Mouse (Mus musculus) adrenal gland, postnatal 10 days (tissue): ENCODE results near the gene Slc2a3. TPM values are rescaled to one million over a fixed set of nuclear protein-coding genes. Genes with fewer than 3 reads are reported as not detected.

Source experiments
- DNase-seq: peaks from one replicate; pipeline ENCODE4 v3.0.0; 2021; ENCODE audit warnings: mixed read lengths
- long read RNA-seq, 2 experiments: library from polyadenylated mRNA; stranded (forward); transcript quantifications; one replicate each; pipeline ENCODE4 v2.0.0; 2021
- total RNA-seq, 2 experiments: library from RNA; stranded (reverse); gene quantifications; 2 replicates each; pipeline ENCODE4 v1.2.3; 2021

Gene Slc2a3
- 10 to 100 TPM; 10.1 to 12.9 TPM for total RNA-seq
- long read RNA-seq, experiment 1, transcript Slc2a3-201 (10 exons, 3,959 nt), result major isoform, 13 of 18 reads
- long read RNA-seq, experiment 1, partial matches to known transcripts, result 4 of 18 reads
- long read RNA-seq, experiment 1, other reads (novel, unspliced or antisense), result 1 of 18 reads
- long read RNA-seq, experiment 2, transcript Slc2a3-201 (10 exons, 3,959 nt), result major isoform, 17 of 20 reads
- long read RNA-seq, experiment 2, partial matches to known transcripts, result 0 of 20 reads
- long read RNA-seq, experiment 2, other reads (novel, unspliced or antisense), result 3 of 20 reads

DNA sequence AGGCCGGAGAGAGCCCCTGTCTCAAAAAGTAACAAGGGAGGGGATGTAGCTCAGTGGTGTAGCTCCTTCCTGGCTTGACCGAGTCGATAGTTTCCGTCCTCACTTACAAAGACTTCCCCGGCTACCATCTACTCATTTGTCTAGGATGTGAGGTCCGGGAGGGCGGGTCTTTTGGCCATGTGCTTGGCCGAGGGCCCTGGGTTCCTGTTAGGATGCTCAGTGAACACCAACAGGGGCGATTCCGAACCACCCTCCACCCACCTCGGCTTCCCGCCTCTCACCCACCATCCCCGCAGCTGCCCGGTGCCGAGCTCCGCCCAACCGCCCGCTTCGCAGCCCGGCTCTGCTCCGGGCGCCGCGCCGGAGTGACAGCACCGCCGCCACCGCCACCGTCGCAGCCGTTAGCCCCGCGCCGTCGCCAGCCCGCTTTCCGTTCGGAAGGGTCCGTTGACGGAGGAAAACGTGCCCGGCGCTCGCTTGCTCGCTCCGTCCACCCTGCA, at the start of gene Slc2a3:
Gene Slc2a3, minus strand, starts transcription at position 340 of the 500 bp plus-strand sequence.
- DNase-seq, result peak; percentile 63

GRCm38 (mm10) chr6:122843759-122844158, 42.3 kb upstream of the Slc2a3 start:
- DNase-seq, result no peak

- DNase-seq, result no peak
These were observed 36.1 kb upstream of the Slc2a3 start for GRCm38 (mm10) chr6:122837539-122837938.

DNA sequence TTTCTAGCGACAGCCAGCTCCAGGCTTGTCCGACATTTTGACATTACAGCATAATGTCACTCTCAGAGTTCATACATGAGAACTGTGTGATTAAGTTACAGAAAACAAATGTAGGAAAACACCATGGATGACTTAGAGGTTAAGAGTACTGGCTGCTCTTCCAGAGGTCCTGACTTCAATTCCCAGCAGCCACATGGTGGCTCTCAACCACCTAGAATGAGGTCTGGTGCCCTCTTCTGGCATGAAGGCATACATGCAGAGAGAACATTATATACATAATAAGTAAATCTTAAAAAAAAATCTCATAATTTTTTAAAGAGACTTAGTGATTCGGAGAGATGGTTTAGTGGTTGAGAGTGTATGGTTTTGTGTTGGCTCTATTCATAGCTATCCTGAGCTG, 35.5 kb upstream of the Slc2a3 start:
- no peak for DNase-seq

- peak; percentile 66 for DNase-seq
These were observed 32.9 kb upstream of the Slc2a3 start for GRCm38 (mm10) chr6:122834365-122834764.

DNA sequence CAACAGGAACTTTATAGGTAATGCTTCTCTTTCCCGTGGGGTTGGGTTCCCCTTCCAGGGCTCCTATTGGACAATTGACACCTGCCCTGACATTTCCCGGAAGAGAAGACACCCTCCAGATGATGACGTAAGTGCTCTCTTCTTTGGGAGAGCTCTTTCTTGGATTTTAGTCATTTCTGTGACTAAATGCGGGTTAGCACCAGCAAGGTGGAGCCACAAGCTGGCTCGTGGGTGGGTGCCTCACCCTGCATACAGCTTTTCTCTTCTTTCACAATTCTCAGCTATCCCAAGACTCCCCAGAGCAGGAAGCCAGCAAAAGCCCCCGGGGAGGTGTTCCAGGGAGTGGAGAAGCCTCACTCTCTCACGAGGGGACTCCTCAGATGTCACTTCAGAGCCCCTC, 31.4 kb upstream of the Slc2a3 start:
- no peak for DNase-seq

DNA sequence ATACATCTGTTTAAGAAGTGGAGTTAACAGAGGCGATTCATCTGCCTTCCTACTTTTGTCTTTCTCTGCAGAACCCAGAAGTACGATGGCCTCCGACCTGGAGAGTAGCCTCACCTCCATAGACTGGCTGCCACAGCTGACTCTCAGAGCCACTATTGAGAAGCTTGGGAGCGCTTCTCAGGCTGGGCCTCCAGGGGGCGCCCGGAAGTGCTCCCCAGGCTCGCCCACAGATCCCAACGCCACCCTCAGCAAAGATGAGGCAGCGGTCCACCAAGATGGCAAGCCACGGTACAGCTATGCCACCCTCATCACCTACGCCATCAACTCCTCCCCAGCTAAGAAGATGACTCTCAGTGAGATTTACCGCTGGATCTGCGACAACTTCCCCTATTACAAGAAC, 26.6 kb upstream of the Slc2a3 start:
- peak; percentile 42 for DNase-seq

DNA sequence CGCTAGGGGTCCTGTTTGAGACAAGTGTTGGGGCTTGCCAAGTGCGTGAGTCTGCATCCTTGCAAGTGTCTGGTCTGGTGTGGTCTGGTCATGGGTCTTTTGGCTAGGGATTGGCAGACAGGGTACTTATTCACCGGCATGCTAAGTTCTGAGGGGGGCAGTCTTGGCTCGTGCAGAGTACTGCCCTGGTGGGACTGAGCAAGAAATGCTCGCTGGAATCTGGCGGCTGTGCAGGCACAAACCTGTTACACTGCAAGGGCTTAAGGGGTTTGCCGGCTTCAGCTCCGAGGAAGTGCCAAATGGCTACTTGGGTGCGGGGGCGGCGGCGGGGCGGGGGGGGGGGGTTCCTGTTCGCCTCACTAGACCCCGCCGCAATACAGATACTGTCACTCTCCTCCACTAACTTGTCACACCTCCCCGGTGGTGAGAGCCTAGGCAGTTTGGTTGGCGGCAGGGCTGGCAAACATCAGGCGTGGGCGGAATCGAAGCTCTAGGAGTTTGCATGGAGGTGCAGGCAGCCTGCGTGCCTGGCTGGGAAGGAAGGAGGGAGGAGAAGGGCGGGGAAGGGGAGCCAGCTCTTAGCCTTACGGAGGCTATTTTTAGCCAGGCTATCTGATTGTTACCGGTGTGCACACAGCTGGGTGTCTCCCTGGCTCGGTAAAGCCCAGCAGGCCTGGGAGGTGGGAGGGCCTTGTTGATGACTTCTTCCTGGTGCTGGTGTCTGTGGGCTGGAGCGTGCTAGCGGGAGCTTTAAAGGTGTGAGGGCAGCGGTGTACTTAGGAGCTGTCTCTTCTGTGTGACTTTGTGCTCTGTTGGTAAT, 24.7 kb upstream of the Slc2a3 start:
- DNase-seq, result peak; percentile 78

GRCm38 (mm10) chr6:122825166-122825565, 23.7 kb upstream of the Slc2a3 start:
- DNase-seq, result no peak

- DNase-seq, result no peak
These were observed 22.6 kb upstream of the Slc2a3 start for GRCm38 (mm10) chr6:122824086-122824485.

GRCm38 (mm10) chr6:122821822-122822221, 20.4 kb upstream of the Slc2a3 start:
- DNase-seq, result no peak

GRCm38 (mm10) chr6:122820799-122821650, 19.6 kb upstream of the Slc2a3 start:
- DNase-seq, result no peak

- peak; percentile 56 for DNase-seq
These were observed 18.8 kb upstream of the Slc2a3 start for GRCm38 (mm10) chr6:122820071-122820798.

DNA sequence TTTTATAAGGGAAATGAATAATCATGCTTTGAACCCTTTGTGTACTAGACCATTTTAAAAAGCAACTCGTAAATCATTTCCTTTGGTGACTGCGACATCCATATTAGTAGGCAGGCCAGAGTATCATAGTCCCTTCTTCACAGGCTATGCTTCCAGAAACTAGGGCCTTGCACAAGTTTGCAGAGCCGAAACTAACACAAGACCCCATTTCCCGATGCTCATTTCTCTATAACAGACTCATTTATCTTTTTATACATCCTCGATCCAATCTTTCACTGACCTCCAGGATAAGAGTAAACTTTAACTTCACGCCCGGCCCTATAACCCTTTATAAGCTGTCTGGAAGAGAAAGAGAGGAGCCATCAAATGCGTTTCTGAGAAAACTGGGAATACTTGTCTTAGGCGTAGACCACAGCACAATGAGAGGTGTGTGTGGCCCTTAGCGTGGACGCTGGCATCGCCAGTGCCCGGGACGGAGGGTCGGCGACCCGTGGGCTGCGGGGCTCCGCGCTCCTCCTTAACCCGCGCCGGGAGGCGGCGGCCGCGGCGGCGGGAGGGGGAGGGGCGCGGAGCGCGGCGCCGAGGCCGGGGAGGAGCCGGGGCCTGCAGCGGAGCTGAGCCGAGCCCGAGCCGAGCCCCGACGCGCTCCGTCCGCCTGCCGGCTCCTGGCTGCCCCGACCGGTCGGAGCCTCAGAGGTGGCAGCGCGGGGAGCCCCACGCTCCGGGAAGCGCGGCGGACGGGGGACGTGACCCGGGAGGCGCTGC, 18.0 kb upstream of the Slc2a3 start, which contains the start of gene Foxj2:
Gene Foxj2, plus strand, starts transcription at position 609 of the 765 bp plus-strand sequence.
- peak; percentile 88 for DNase-seq

DNA sequence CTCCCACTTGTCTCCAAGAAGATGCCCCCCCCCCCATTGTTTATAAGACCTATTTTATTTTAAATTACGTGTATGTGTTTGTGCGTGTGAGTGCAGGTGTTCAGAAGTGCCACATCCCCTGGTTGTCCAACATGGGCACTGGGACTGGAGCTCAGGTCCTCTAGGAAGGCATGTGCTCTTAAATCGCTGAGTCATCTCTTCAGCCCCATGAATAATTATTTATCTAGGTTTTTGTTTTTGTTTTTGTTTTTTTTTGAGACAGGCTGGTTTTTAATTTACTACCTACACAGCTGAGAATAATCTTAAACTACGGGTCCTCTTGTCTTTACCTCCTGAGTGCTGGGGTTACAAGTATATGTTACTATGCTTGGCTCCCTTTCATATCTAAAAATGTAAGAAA, 12.2 kb upstream of the Slc2a3 start:
- no peak for DNase-seq

- DNase-seq, result no peak
These were observed 11.3 kb upstream of the Slc2a3 start for GRCm38 (mm10) chr6:122812716-122813115.

DNA sequence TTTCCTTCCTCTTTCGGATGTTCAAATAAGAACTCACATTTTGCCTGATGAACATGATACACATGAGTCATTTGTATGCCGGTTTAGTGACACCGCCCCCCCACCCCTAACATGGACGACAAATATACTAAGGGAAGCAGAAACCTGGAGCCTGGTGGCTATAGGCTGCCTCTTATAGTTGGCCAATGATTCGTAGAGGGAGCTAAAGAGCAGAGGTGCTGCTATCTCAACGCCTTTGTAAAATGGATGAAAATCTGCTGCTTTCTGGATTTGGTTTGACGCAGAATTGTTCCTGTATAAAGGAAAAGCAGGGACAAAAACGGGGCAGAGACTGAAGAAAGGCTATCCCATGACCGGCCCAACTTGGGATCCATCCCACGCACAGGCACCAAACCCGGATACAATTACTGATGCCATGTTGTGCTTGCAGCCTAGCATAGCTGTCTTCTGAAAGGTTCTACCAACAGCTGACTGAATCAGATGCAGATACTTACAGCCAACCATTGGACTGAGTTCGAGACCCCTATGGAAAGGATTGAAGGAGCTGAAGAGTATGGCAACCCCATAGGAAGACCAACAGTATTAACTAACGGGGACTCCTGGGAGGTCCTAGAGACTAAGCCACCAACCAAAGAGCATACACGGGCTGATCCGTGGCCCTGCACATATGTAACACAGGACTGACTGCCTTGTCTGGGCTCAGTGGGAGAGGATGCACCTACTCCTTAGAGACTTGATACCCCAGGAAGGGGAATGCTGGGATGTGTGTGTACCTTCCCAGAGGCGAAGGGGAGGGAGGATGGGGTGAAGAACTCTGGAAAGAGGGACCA, 10.5 kb upstream of the Slc2a3 start:
- peak; percentile 50 for DNase-seq

GRCm38 (mm10) chr6:122811280-122811652, 9.8 kb upstream of the Slc2a3 start:
- peak; percentile 96 for DNase-seq

- DNase-seq, result peak; percentile 98
These were observed 9.3 kb upstream of the Slc2a3 start for GRCm38 (mm10) chr6:122810615-122811279.
